Mouse (Mus musculus) embryonic facial prominence, embryonic 15.5 days (tissue): ENCODE results near the gene 5530401A14Rik. TPM values are rescaled to one million over a fixed set of nuclear protein-coding genes. Genes with fewer than 3 reads are reported as not detected.

ENCODE experiments used
- ATAC-seq: fragments of 200-750 bp; cut with Nextera tagmentation; 2 replicates; pipeline ENCODE4 v1.8.0; 2017; ENCODE audit warnings: low read depth, moderate TSS enrichment; ENCODE audit not compliant: insufficient number of reproducible peaks, low FRiP score, low TSS enrichment
- H3K27ac ChIP-seq: fragments of 300-500 bp; sonication (generic); replicated peaks from 2 replicates; pipeline ENCODE4 v1.5.1; 2015; ENCODE audit warnings: mild to moderate bottlenecking, inconsistent platforms
- H3K27me3 ChIP-seq: fragments of 300-500 bp; sonication (generic); 2 replicates; pipeline ENCODE4 v1.6.1; 2015; ENCODE audit warnings: inconsistent platforms
- H3K36me3 ChIP-seq: fragments of 300-500 bp; sonication (generic); 2 replicates; pipeline ENCODE4 v1.6.1; 2015; ENCODE audit warnings: mild to moderate bottlenecking, inconsistent platforms
- H3K4me1 ChIP-seq: fragments of 300-500 bp; sonication (generic); 2 replicates; pipeline ENCODE4 v1.6.1; 2015; ENCODE audit warnings: inconsistent platforms
- H3K4me2 ChIP-seq: fragments of 300-500 bp; sonication (generic); replicated peaks from 2 replicates; pipeline ENCODE4 v1.6.1; 2015; ENCODE audit warnings: mild to moderate bottlenecking, inconsistent platforms
- H3K4me3 ChIP-seq: fragments of 300-500 bp; sonication (generic); replicated peaks from 2 replicates; pipeline ENCODE4 v1.5.1; 2015; ENCODE audit warnings: mild to moderate bottlenecking, inconsistent platforms
- H3K9ac ChIP-seq: fragments of 300-500 bp; sonication (generic); 2 replicates; pipeline ENCODE4 v1.6.1; 2015; ENCODE audit warnings: inconsistent platforms
- H3K9me3 ChIP-seq: fragments of 300-500 bp; sonication (generic); replicated peaks from 2 replicates; pipeline ENCODE4 v1.6.1; 2016; ENCODE audit warnings: inconsistent platforms
- WGBS: fragments of 180-500 bp; shearing (Covaris S2); methylation state at CpG from one replicate; pipeline ENCODE4 v1.1.7; 2015; 5-methylcytosine and 5-hydroxymethylcytosine counted together
- polyA plus RNA-seq: library from polyadenylated mRNA; unstranded; fragments of >200 nt; fragmentation: Nextera tagmentation; extraction: Ambion mirVana; gene quantifications from 2 replicates; pipeline ENCODE4 v1.2.1, GENCODE M21; 2015

Gene 5530401A14Rik
- 0.05 and 0.15 TPM in 2 replicates for polyA plus RNA-seq

GRCm38 (mm10) chr11:81860250-81860972 is at the start of gene 5530401A14Rik:
Gene 5530401A14Rik (plus strand): TSS chr11:81860673.
- no peak within 1 kb of the TSS for H3K4me2 ChIP-seq
- no peaks in the 10 kb centered on the region for H3K9me3 ChIP-seq
- no peak within 1 kb of the TSS for H3K27ac ChIP-seq
- H3K4me3 ChIP-seq = no peak within 1 kb of the TSS
- H3K36me3 ChIP-seq = no peaks in the 10 kb centered on the region
- ATAC-seq = no peak
- H3K27me3 ChIP-seq = no peaks in the 10 kb centered on the region
- WGBS = 29% methylated on average over 4 of the region's 4 CpGs
- no peak within 1 kb of the TSS for H3K9ac ChIP-seq
- peaks cover 11% of the 10 kb centered on the region; the same call in 1 of the 2 replicates for H3K4me1 ChIP-seq

GRCm38 (mm10) chr11:81814816-81815215 is 45.7 kb upstream of the 5530401A14Rik start:
- H3K9ac ChIP-seq = no peak overlapping the region
- ATAC-seq = no peak
- H3K9me3 ChIP-seq = no peaks in the 10 kb centered on the region
- WGBS = 73% methylated on average over 1 of the region's 1 CpGs
- H3K27ac ChIP-seq = no peak overlapping the region
- H3K4me3 ChIP-seq = no peak overlapping the region
- no peaks in the 10 kb centered on the region for H3K4me1 ChIP-seq
- H3K36me3 ChIP-seq = no peaks in the 10 kb centered on the region
- H3K27me3 ChIP-seq = no peaks in the 10 kb centered on the region
- H3K4me2 ChIP-seq = no peak overlapping the region

GRCm38 (mm10) chr11:81816531-81816930 is 43.9 kb upstream of the 5530401A14Rik start:
- H3K36me3 ChIP-seq = no peaks in the 10 kb centered on the region
- WGBS = 21% methylated on average over 5 of the region's 5 CpGs
- no peaks in the 10 kb centered on the region for H3K9me3 ChIP-seq
- no peaks in the 10 kb centered on the region for H3K4me1 ChIP-seq
- H3K4me2 ChIP-seq = no peak overlapping the region
- H3K9ac ChIP-seq = no peak overlapping the region
- no peak; the same call in 1 of the 2 replicates for ATAC-seq
- H3K4me3 ChIP-seq = no peak overlapping the region
- no peaks in the 10 kb centered on the region for H3K27me3 ChIP-seq
- H3K27ac ChIP-seq = no peak overlapping the region

- H3K27ac ChIP-seq = no peak overlapping the region
- H3K4me2 ChIP-seq = no peak overlapping the region
- WGBS = 54% methylated on average over 1 of the region's 1 CpGs
- no peak for ATAC-seq
- H3K27me3 ChIP-seq = no peaks in the 10 kb centered on the region
- no peaks in the 10 kb centered on the region for H3K9me3 ChIP-seq
- no peak overlapping the region for H3K9ac ChIP-seq
- no peaks in the 10 kb centered on the region for H3K4me1 ChIP-seq
- no peaks in the 10 kb centered on the region for H3K36me3 ChIP-seq
- no peak overlapping the region for H3K4me3 ChIP-seq
Measured at GRCm38 (mm10) chr11:81832381-81832780, 28.1 kb upstream of the 5530401A14Rik start.

GRCm38 (mm10) chr11:81838426-81838825 is 22.0 kb upstream of the 5530401A14Rik start:
- no peak overlapping the region for H3K27ac ChIP-seq
- no peaks in the 10 kb centered on the region for H3K36me3 ChIP-seq
- no peak overlapping the region for H3K4me3 ChIP-seq
- H3K27me3 ChIP-seq = no peaks in the 10 kb centered on the region
- no peaks in the 10 kb centered on the region for H3K9me3 ChIP-seq
- no peak for ATAC-seq
- 36% methylated on average over 4 of the region's 4 CpGs for WGBS
- no peak overlapping the region for H3K9ac ChIP-seq
- no peaks in the 10 kb centered on the region for H3K4me1 ChIP-seq
- no peak overlapping the region for H3K4me2 ChIP-seq

GRCm38 (mm10) chr11:81841001-81841400 is 19.5 kb upstream of the 5530401A14Rik start:
- no peak overlapping the region for H3K9ac ChIP-seq
- no peak overlapping the region for H3K27ac ChIP-seq
- H3K27me3 ChIP-seq = no peaks in the 10 kb centered on the region
- no peak for ATAC-seq
- H3K4me1 ChIP-seq = peaks cover 6% of the 10 kb centered on the region; the same call in 1 of the 2 replicates
- WGBS = 38% methylated on average over 2 of the region's 2 CpGs
- no peaks in the 10 kb centered on the region for H3K9me3 ChIP-seq
- no peak overlapping the region for H3K4me2 ChIP-seq
- H3K36me3 ChIP-seq = no peaks in the 10 kb centered on the region
- H3K4me3 ChIP-seq = no peak overlapping the region

GRCm38 (mm10) chr11:81845010-81845685 is 15.3 kb upstream of the 5530401A14Rik start:
- Histone ChIP-seq H3K27ac (0 out of 2 replicates have a peak overlapping the region, but pooled peaks have one; percentile 7), H3K36me3 (no peaks in the 10 kb centered on the region), H3K4me1 (peaks cover 6% of the 10 kb centered on the region; the same call in 1 of the 2 replicates), H3K27me3 (no peaks in the 10 kb centered on the region), H3K9ac (no peak overlapping the region), H3K9me3 (no peaks in the 10 kb centered on the region), H3K4me2 (no peak overlapping the region), H3K4me3 (no peak overlapping the region)
- no peak for ATAC-seq
- WGBS = 36% methylated on average over 5 of the region's 5 CpGs

GRCm38 (mm10) chr11:81845686-81846036 is 14.8 kb upstream of the 5530401A14Rik start:
- ATAC-seq = no peak
- Histone ChIP-seq H3K27me3 (no peaks in the 10 kb centered on the region), H3K4me2 (no peak overlapping the region), H3K4me1 (peaks cover 6% of the 10 kb centered on the region; the same call in 1 of the 2 replicates), H3K36me3 (no peaks in the 10 kb centered on the region), H3K9me3 (no peaks in the 10 kb centered on the region), H3K9ac (no peak overlapping the region), H3K27ac (no peak overlapping the region), H3K4me3 (no peak overlapping the region)
- 74% methylated on average over 3 of the region's 3 CpGs for WGBS

GRCm38 (mm10) chr11:81847773-81848490 is 12.5 kb upstream of the 5530401A14Rik start:
- H3K27ac ChIP-seq = no peak overlapping the region
- WGBS = 73% methylated on average over 1 of the region's 1 CpGs

GRCm38 (mm10) chr11:81865661-81866382 is 5.3 kb downstream of the 5530401A14Rik start:
- Histone ChIP-seq H3K4me1 (peaks cover 12% of the 10 kb centered on the region; the same call in 1 of the 2 replicates), H3K9ac (no peak overlapping the region), H3K27ac (no peak overlapping the region), H3K4me2 (no peak overlapping the region), H3K9me3 (no peaks in the 10 kb centered on the region), H3K4me3 (no peak overlapping the region), H3K27me3 (no peaks in the 10 kb centered on the region), H3K36me3 (no peaks in the 10 kb centered on the region)
- 56% methylated on average over 10 of the region's 10 CpGs for WGBS
- no peak for ATAC-seq

More at GRCm38 (mm10) chr11:81847773-81848490, 12.5 kb upstream of the 5530401A14Rik start:
- ATAC-seq = no peak
- Histone ChIP-seq H3K4me3 (no peak overlapping the region), H3K36me3 (no peaks in the 10 kb centered on the region), H3K4me2 (no peak overlapping the region), H3K27me3 (no peaks in the 10 kb centered on the region), H3K4me1 (peaks cover 6% of the 10 kb centered on the region; the same call in 1 of the 2 replicates), H3K9me3 (no peaks in the 10 kb centered on the region), H3K9ac (no peak overlapping the region)
